ENCODE assay signal across 15 mouse cellular contexts in the genomic region with DNA sequence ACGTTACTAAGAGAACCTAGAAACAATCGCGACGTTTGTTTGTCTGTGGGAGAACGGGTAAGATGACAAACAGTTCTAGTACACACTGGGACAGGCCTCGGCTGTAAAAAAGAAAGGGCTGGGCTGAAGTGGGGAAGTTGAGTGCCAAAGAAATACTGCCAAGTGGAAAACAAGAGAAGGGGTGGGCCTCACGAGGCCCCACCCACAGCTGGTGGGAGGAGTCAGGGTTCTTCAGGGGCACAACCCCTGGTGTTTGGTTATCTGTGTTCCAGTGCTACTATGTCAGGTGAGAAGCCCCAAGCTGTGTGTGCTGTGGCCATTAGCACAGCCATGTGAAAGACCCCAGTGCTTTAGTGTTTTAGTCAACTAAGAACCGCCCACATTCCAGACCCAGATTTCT. TPM values are rescaled to one million over a fixed set of nuclear protein-coding genes. Genes with fewer than 3 reads are reported as not detected.
DNase-seq lines count a peak whose midpoint lies in the region; ATAC-seq and TF ChIP-seq lines count a peak whose summit lies in the region.
"Had no signal": no experiment of that assay in that cellular context is flagged by ENCODE, and none has a peak within 500 bp of the region (broad histone marks: within the 10 kb centered on the region; RNA-seq: fewer than 3 reads in every experiment).

No protein-coding gene starts in this region.

- no peak overlapping the region for H3K4me2 ChIP-seq in lung, embryonic 14.5 days
- H3K4me2 ChIP-seq: forebrain, embryonic 15.5 days; midbrain, embryonic 15.5 days; neural tube, embryonic 13.5 days had no signal

- DNase-seq in layer of hippocampus, adult 2 months (ENCODE audit: low spot score in 2 of 2), result no peak
- no peak for DNase-seq in layer of hippocampus, adult 11-12 months (ENCODE audit: low spot score)
- peak; percentile 31 for DNase-seq in WW6 (ENCODE audit: low read depth, low spot score)
- DNase-seq in lung, embryonic 14.5 days, result no peak
- DNase-seq in right cerebral cortex, postnatal 36 days (ENCODE audit: low spot score in 2 of 2), result no peak
- no peak for DNase-seq in adrenal gland, adult (ENCODE audit: inconsistent age in 2 of 2, low spot score in 1 of 2)
- DNase-seq: cerebellum, adult 9-11 months; retina, postnatal 1 day; thymus, postnatal 36 days had no signal

- H3K9me3 ChIP-seq in lung, embryonic 14.5 days (ENCODE audit: low read depth, low read length), result peaks cover 3% of the 10 kb centered on the region; the same call in 1 of the 2 replicates
- H3K9me3 ChIP-seq: forebrain, embryonic 15.5 days; midbrain, embryonic 15.5 days; neural tube, embryonic 13.5 days had no signal

- TF ChIP-seq CTCF in layer of hippocampus, adult 2 months (conservative IDR thresholded peaks at IDR 0.05), result no peak
- no peak for TF ChIP-seq CTCF in lung, embryonic 14.5 days (IDR thresholded peaks at IDR 0.05; ENCODE audit: low read depth)
- TF ChIP-seq CTCF in small intestine, adult 2 months (IDR thresholded peaks at IDR 0.05; ENCODE audit: extremely low read depth, insufficient read length, insufficient replicate concordance, low read depth, low read length), result no peak

- TF ChIP-seq POLR2A in small intestine, adult 2 months (IDR thresholded peaks at IDR 0.05; ENCODE audit: low read depth, low read length), result no peak

- WGBS in lung, embryonic 14.5 days, result 47% methylated on average over 8 of the region's 8 CpGs
- 29% methylated on average over 8 of the region's 8 CpGs for WGBS in small intestine, adult 2 months

- no peak overlapping the region for H3K9ac ChIP-seq in lung, embryonic 14.5 days
- H3K9ac ChIP-seq: forebrain, embryonic 15.5 days; liver, embryonic 14.5 days; midbrain, embryonic 15.5 days; neural tube, embryonic 13.5 days had no signal

- H3K4me1 ChIP-seq in lung, embryonic 14.5 days (ENCODE audit: insufficient read depth), result no peaks in the 10 kb centered on the region
- peaks cover 4% of the 10 kb centered on the region; the same call in 1 of the 2 replicates for H3K4me1 ChIP-seq in small intestine, adult 2 months (ENCODE audit: control insufficient read depth, insufficient read depth, insufficient read length, low read length)

- ATAC-seq in lung, embryonic 14.5 days (ENCODE audit: insufficient read depth), result peak; percentile 53
- ATAC-seq: forebrain, embryonic 15.5 days; inflammation-experienced regulatory T-cells, adult 6 months; midbrain, embryonic 15.5 days had no signal

- H3K27ac ChIP-seq in layer of hippocampus, adult 2 months, result 0 out of 2 replicates have a peak overlapping the region, but pooled peaks have one; percentile 4
- H3K27ac ChIP-seq in lung, embryonic 14.5 days (ENCODE audit: low read depth), result no peak overlapping the region
- peak overlapping the region; percentile 25; the same call in 1 of the 2 replicates for H3K27ac ChIP-seq in small intestine, adult 2 months (ENCODE audit: insufficient read depth, low read depth, low read length)
- H3K27ac ChIP-seq: forebrain, embryonic 15.5 days; liver, embryonic 14.5 days; midbrain, embryonic 15.5 days; neural tube, embryonic 13.5 days had no signal

- H3K4me3 ChIP-seq in layer of hippocampus, adult 2 months, result no peak overlapping the region
- H3K4me3 ChIP-seq in lung, embryonic 14.5 days (ENCODE audit: low read depth, low read length), result no peak overlapping the region
- H3K4me3 ChIP-seq in small intestine, adult 2 months (ENCODE audit: low read depth, low read length), result no peak overlapping the region
- H3K4me3 ChIP-seq: forebrain, embryonic 15.5 days; midbrain, embryonic 15.5 days; neural tube, embryonic 13.5 days had no signal

- H3K27me3 ChIP-seq in lung, embryonic 14.5 days (ENCODE audit: insufficient read depth, low read length), result no peaks in the 10 kb centered on the region
- no peaks in the 10 kb centered on the region for H3K27me3 ChIP-seq in small intestine, adult 2 months (ENCODE audit: control insufficient read depth, insufficient read depth, low read length)
- H3K27me3 ChIP-seq: forebrain, embryonic 15.5 days; midbrain, embryonic 15.5 days; neural tube, embryonic 13.5 days had no signal

- H3K36me3 ChIP-seq in lung, embryonic 14.5 days (ENCODE audit: insufficient read depth), result no peaks in the 10 kb centered on the region
- no peaks in the 10 kb centered on the region for H3K36me3 ChIP-seq in small intestine, adult 2 months (ENCODE audit: control insufficient read depth, insufficient read depth, low read length)
- H3K36me3 ChIP-seq: forebrain, embryonic 15.5 days; midbrain, embryonic 15.5 days; neural tube, embryonic 13.5 days had no signal

RNA-seq across cellular contexts. Expression of a gene that starts 22.4 kb away (rescaled TPM):
- total RNA-seq in layer of hippocampus, adult 2 months (2021), result 10 to 100 TPM; 17.7 to 20.2 TPM
- polyA plus RNA-seq in lung, embryonic 14.5 days (2014; fragmentation: Nextera tagmentation; extraction: Ambion mirVana), result 17.2 and 17.4 TPM in 2 replicates
- 5.3 and 11.9 TPM in 2 replicates for polyA plus RNA-seq in small intestine, adult 2 months (2012; rRNA removed)
